In the genomic region with DNA sequence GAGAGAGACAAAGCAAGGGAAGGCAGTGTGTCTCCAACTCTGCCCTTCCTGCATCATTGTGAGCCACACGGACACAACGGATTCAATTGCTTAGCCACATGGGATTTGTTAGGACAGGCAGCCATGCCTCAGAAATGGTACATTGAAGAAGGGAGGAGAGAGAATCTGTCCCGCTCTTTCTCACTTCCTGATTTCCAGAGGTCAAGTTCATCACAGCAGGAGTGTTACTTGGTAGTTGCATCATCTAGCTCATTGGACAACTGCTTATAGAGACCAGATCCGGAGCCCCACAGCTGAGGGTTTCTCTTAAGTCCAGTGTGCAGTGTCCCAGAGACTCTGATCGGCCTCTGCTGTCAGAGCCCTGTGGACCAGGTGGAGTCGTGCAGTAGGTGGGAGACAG, we compare ENCODE assay signal across 11 mouse cellular contexts.
"Had no signal": no experiment of that assay in that cellular context is flagged by ENCODE, and none has a peak within 500 bp of the region (broad histone marks: within the 10 kb centered on the region; RNA-seq: fewer than 3 reads in every experiment).

No protein-coding gene starts in this region.

- DNase-seq: gastrocnemius, postnatal 14 days; gastrocnemius, postnatal 36 days; heart, adult 11 months; heart, adult 2 months; heart, postnatal 14 days; heart, postnatal 4 days; kidney, adult 18-20 months; kidney, adult 8-10 months; kidney, postnatal 14 days; kidney, postnatal 36 days; left cerebral cortex, postnatal 4 days had no signal
